Mouse (Mus musculus): ENCODE data around the gene Psma5. TPM values are rescaled to one million over a fixed set of nuclear protein-coding genes. Genes with fewer than 3 reads are reported as not detected.

The Psma5 gene
- polyA plus RNA-seq (2012; rRNA removed): 166 and 175 TPM in 2 replicates

GRCm38 (mm10) chr3:108256719-108257637, at the start of gene Psma5:
TSS of gene Psma5 (plus strand) at chr3:108256926.

DNA sequence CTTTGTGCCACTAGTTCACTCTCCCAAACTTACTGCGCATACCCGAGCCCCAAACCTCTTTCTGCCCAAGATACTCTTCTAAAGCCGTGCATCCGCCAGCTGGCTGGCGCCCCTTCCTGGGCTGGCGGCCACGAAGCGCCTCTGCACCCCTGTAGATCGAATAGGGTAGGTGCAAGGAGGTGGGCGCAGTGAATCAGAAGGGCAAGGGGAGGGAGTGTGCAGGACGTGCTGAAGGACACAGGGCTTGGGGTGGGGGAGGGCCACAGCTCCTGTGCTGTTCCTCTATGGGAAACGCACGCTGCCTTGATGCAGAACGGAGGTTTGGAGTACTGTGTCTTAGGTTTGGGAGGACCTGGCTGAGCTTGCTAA, 46.0 kb upstream of the Psma5 start, which contains the start of gene Atxn7l2:
Gene Atxn7l2, minus strand, starts transcription at position 164 of the 369 bp plus-strand sequence.

GRCm38 (mm10) chr3:108226558-108227350, 30.0 kb upstream of the Psma5 start, which contains the start of gene Sypl2:
TSS of gene Sypl2 (minus strand) at chr3:108226648.

DNA sequence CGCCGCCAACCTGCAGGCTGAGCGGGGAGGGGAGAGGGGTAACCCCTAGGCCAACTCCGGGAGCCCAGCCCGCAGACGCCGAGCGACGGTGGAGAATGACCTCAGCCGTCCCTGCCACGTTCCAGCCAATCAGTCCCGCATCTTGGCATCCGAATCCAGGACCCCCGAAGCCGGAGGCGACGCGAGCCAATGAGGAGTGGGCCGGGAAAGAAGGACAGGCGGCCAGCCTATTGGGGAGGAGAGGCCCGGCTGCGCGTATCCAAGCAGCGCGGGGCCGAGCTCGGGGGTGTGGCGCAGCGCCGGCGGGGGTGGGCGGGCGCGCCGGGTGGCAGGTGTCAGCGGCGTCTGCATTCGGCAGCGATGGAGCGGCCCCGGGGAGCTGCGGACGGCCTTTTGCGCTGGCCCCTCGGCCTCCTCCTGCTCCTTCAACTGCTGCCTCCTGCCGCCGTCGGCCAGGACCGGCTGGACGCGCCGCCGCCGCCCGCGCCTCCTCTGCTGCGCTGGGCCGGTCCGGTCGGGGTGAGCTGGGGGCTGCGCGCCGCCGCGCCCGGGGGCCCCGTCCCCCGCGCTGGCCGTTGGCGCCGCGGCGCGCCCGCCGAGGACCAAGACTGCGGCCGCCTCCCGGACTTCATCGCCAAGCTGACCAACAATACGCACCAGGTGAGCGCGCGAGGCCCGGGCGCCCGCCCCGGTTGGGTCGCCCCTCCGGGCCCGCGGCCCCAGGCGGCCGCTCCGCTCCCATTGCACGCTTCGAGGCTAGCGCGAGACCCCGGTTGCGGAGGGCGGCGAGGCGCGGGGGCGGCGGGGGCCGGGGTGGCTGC, 27.3 kb downstream of the Psma5 start, which contains the start of gene Sort1:
Gene Sort1, plus strand, starts transcription at position 302 of the 821 bp plus-strand sequence.

Other genes with a start within 250 kb of the Psma5 start
- 86.3 and 90.3 TPM in 2 replicates for gene Gstm1, start 239.0 kb upstream of the Psma5 start, polyA plus RNA-seq (2012; rRNA removed)
- 17.0 and 18.1 TPM in 2 replicates for gene Gstm4, start 212.0 kb upstream of the Psma5 start, polyA plus RNA-seq (2012; rRNA removed)
- gene Ampd2, start 170.3 kb upstream of the Psma5 start, polyA plus RNA-seq (2012; rRNA removed): 90.2 and 99.8 TPM in 2 replicates
- gene Gnat2, start 164.1 kb upstream of the Psma5 start, polyA plus RNA-seq (2012; rRNA removed): 0.10 and 0.20 TPM in 2 replicates
- gene Gnai3, start 110.8 kb upstream of the Psma5 start, polyA plus RNA-seq (2012; rRNA removed): 79.9 and 83.6 TPM in 2 replicates
- 5.2 TPM in 2 replicates for gene Gpr61, start 102.0 kb upstream of the Psma5 start, polyA plus RNA-seq (2012; rRNA removed)
- gene Amigo1, start 70.6 kb upstream of the Psma5 start, polyA plus RNA-seq (2012; rRNA removed): 19.0 and 19.8 TPM in 2 replicates
- gene Cyb561d1, start 55.7 kb upstream of the Psma5 start, polyA plus RNA-seq (2012; rRNA removed): 6.6 and 6.9 TPM in 2 replicates
- gene Atxn7l2, start 46.0 kb upstream of the Psma5 start, polyA plus RNA-seq (2012; rRNA removed): 36.4 and 37.2 TPM in 2 replicates
- 1.0 and 2.5 TPM in 2 replicates for gene Sypl2, start 30.3 kb upstream of the Psma5 start, polyA plus RNA-seq (2012; rRNA removed)
- gene Sort1, start 27.2 kb downstream of the Psma5 start, polyA plus RNA-seq (2012; rRNA removed): 61.8 and 62.0 TPM in 2 replicates
- 0.05 and 0.08 TPM in 2 replicates for gene Mybphl, start 108.0 kb downstream of the Psma5 start, polyA plus RNA-seq (2012; rRNA removed)
- gene Psrc1, start 126.9 kb downstream of the Psma5 start, polyA plus RNA-seq (2012; rRNA removed): 18.1 and 19.3 TPM in 2 replicates
- gene Celsr2, start 158.6 kb downstream of the Psma5 start, polyA plus RNA-seq (2012; rRNA removed): 35.7 and 42.0 TPM in 2 replicates
- gene Sars, start 188.3 kb downstream of the Psma5 start, polyA plus RNA-seq (2012; rRNA removed): 165 and 175 TPM in 2 replicates

Data from central nervous system, embryonic 18 days (tissue).